Mouse (Mus musculus) bone marrow macrophage, adult 2 months (primary cell): Measurements from ENCODE around the gene Cd164l2.

Source experiments
- CTCF ChIP-seq: IDR thresholded peaks from 2 replicates; pipeline ENCODE4 v1.5.1; 2012; ENCODE audit warnings: low read depth, mild to moderate bottlenecking, low read length, moderate library complexity
- POLR2A ChIP-seq: IDR thresholded peaks from 2 replicates; pipeline ENCODE4 v1.6.1; 2012; ENCODE audit warnings: mild to moderate bottlenecking, low read depth, low read length, borderline replicate concordance

DNA sequence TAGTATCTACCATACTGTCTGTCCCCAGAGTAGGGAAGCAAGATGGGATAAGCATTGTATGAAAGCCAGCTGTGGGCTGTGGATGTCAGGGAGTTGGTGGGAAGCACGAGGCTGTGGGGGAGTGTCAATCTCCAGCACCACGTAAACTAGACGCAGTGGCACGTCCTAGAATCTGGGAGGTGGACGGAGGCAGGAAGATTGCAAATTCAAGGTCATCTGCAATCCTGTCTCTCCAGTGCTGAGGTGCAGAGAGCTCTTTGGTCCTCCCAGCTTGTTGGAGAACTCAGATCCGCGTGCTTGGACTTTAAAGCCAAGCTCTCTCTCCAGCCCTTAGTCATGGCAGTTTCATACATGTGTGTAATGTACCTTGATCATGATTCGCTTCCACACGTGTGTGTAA is 45.2 kb upstream of the Cd164l2 start:
- no peak for TF ChIP-seq CTCF
- no peak for TF ChIP-seq POLR2A
